22 mouse cellular contexts compared by ENCODE assay signal in genomic region chr19:55401638-55402037, GRCm38 (mm10).
DNase-seq lines count a peak whose midpoint lies in the region; ATAC-seq lines count a peak whose summit lies in the region.
"Had no signal": no experiment of that assay in that cellular context is flagged by ENCODE, and none has a peak within 500 bp of the region (broad histone marks: within the 10 kb centered on the region; RNA-seq: fewer than 3 reads in every experiment).

No protein-coding gene starts in this region.

- peak; percentile 51 for DNase-seq in CD4-positive helper T cell, adult 2 months (ENCODE audit: low read depth, low spot score)
- peak; percentile 74 for DNase-seq in induced T-regulatory cell, adult 2 months (ENCODE audit: low read depth)
- no peak for DNase-seq in spleen, postnatal 10 days (ENCODE audit: low spot score in 2 of 2)
- no peak for DNase-seq in thymus, adult 18-20 months
- DNase-seq in layer of hippocampus, adult 11-12 months (ENCODE audit: low spot score) = no peak
- DNase-seq: adrenal gland, adult 8-10 months; adrenal gland, postnatal 25 days; B cell, adult 2 months; cerebellum, adult 11-12 months; cerebellum, adult 8-10 months; cerebellum, postnatal 10 days; cerebellum, postnatal 36 days; embryo, embryonic 11 days; gastrocnemius, postnatal 10 days; gastrocnemius, postnatal 36 days; heart, postnatal 10 days; heart, postnatal 36 days; kidney, adult 11 months had no signal

- peak; percentile 82 for ATAC-seq in CD4-positive, CD25-positive, alpha-beta regulatory T cell, adult 4 months
- ATAC-seq: forebrain, embryonic 15.5 days; hindbrain, postnatal 0 days; intestine, embryonic 15.5 days had no signal

Comparison
In these comparisons a context has a peak if more than half of its experiments do, and no peak if none do; other contexts are left out.
1. DNase-seq: peak in CD4-positive helper T cell, adult 2 months (single experiment) and induced T-regulatory cell, adult 2 months (single experiment); none in spleen, postnatal 10 days (0 of 2), thymus, adult 18-20 months (0 of 2) and layer of hippocampus, adult 11-12 months (single experiment).